Mouse (Mus musculus): Measurements from ENCODE around the gene Bcar3. TPM values are rescaled to one million over a fixed set of nuclear protein-coding genes. Genes with fewer than 3 reads are reported as not detected.

Bcar3 gene
- total and polyA plus RNA-seq, 3 experiments, result 47.4 to 61.2 (median 52.0) TPM

DNA sequence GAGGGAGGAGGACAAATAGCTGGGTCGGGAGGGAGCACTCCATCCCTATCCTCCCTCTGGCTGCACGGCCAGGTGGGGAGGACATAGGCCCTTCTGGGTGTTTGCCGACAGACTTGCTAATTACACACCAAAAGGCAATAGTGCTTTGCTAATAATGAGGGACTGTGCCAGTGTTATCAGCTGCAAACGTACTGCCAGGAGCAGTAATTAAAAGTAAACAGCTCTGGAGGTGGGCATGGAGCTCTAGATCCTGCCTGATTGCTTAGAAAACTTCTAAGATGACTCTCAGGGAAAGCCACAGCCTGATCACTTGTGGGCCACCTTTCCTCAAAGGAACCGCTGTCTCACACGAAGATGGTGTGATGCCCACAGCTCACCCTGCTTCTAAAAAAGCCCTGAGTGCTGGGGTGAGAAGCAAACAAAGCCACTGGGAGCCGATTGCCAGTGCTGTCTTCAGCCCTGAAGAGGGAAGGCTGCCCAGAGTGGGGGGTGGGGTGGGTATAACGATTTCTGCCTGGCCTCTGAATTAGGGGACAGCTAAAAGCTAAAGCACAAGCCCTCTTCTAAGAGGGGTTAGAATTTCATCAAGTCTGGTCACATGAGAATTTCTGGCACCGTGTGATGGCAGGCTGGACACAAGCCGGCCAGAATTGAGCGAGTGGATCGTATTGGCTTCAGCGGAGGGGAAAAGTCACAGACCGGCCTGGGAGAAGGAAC lies 189.3 kb downstream of the Bcar3 start:
- no peak overlapping the region for H3K27ac ChIP-seq (ENCODE audit: insufficient read depth, low read depth)
- no peak overlapping the region for H3K9ac ChIP-seq (ENCODE audit: insufficient read depth, low read depth)
- dilution Hi-C loops (cut with MboI; ENCODE audit: extremely low pct_ligation_motif_present, extremely low pct_unique_long_range_greater_than_20kb, low sequenced_read_pairs) (no loop called here), in situ Hi-C loops (cut with MboI; ENCODE audit: low pct_ligation_motif_present, low pct_unique_long_range_greater_than_20kb, low sequenced_read_pairs) (no loop called here)
- H3K36me3 ChIP-seq (replicated peaks in 1 of 2; ENCODE audit: control insufficient read depth in 1 of 2, insufficient read depth in 1 of 2, low read length in 1 of 2), result peaks cover 10 to 92% of the 10 kb centered on the region in 2 experiments
- no peaks in the 10 kb centered on the region for H3K9me3 ChIP-seq (replicated peaks; ENCODE audit: low read length)
- DNase-seq (ENCODE audit: extremely low read depth), result no peak
- no peak overlapping the region for H3K4me2 ChIP-seq (ENCODE audit: insufficient read depth, low read depth, poor library complexity, severe bottlenecking)
- peaks cover 7% of the 10 kb centered on the region for H3K79me2 ChIP-seq (replicated peaks; ENCODE audit: control insufficient read depth, extremely low read depth, insufficient read depth, poor library complexity, severe bottlenecking)
- H3K4me1 ChIP-seq (ENCODE audit: control insufficient read depth in 1 of 2, insufficient read depth in 2 of 2), result peaks cover 10 to 90% of the 10 kb centered on the region in 2 experiments
- no peaks in the 10 kb centered on the region for H3K27me3 ChIP-seq (replicated peaks)
- TF ChIP-seq POLR2A (IDR thresholded peaks at IDR 0.05; ENCODE audit: low read depth, low read length), result no peak
- TF ChIP-seq CHD1 (IDR thresholded peaks at IDR 0.05; ENCODE audit: low read depth, low read length), result no peak
- no peak for TF ChIP-seq NRF1 (IDR thresholded peaks at IDR 0.05; ENCODE audit: low read depth, low read length)
- no peak for TF ChIP-seq GABPA (IDR thresholded peaks at IDR 0.05; ENCODE audit: insufficient replicate concordance, low read depth, low read length)
- TF ChIP-seq ELF1 (IDR thresholded peaks at IDR 0.05; ENCODE audit: low read depth, low read length), result no peak
- no peak for TF ChIP-seq MXI1 (IDR thresholded peaks at IDR 0.05; ENCODE audit: low read depth, low read length)
- no peak for TF ChIP-seq PAX5 (IDR thresholded peaks at IDR 0.05; ENCODE audit: low read length)
- TF ChIP-seq TBP (conservative IDR thresholded peaks at IDR 0.05; ENCODE audit: low read depth, low read length), result no peak
- TF ChIP-seq UBTF (IDR thresholded peaks at IDR 0.05; ENCODE audit: low read depth, low read length), result no peak
- TF ChIP-seq MAFK (IDR thresholded peaks at IDR 0.05; ENCODE audit: insufficient replicate concordance, low read length), result no peak
- TF ChIP-seq USF1 (IDR thresholded peaks at IDR 0.05; ENCODE audit: low read depth, low read length), result no peak
- TF ChIP-seq E2F4 (IDR thresholded peaks at IDR 0.05; ENCODE audit: insufficient replicate concordance, low read depth, low read length), result no peak
- TF ChIP-seq EP300 (IDR thresholded peaks at IDR 0.05; ENCODE audit: low read length), result no peak
- no peak overlapping the region for H3K4me3 ChIP-seq (replicated peaks in 1 of 3; ENCODE audit: low read depth in 2 of 3, low read length in 2 of 3, poor library complexity in 1 of 3)

DNA sequence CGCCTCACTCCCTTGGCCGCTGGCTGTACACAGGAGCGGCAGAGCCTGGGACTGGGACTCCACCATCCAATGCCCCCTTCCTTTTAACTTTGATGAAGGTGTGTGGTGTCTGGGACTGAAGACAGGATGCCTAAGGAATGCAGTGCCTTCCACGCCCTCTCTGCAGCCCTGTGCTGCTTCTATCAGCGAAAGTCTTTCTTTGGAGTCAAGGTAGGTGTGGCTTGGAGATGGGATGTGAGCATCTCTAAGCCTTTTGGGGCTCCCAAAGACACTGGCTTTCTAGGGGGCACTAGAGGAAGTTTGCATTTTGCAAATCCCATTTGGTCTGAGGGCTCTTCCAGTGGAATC lies 189.8 kb downstream of the Bcar3 start:
- peaks cover 9 to 90% of the 10 kb centered on the region in 2 experiments for H3K36me3 ChIP-seq (replicated peaks in 1 of 2; ENCODE audit: control insufficient read depth in 1 of 2, insufficient read depth in 1 of 2, low read length in 1 of 2)
- H3K4me2 ChIP-seq (ENCODE audit: insufficient read depth, low read depth, poor library complexity, severe bottlenecking), result no peak overlapping the region
- TF ChIP-seq KAT2A (IDR thresholded peaks at IDR 0.05; ENCODE audit: insufficient replicate concordance, low read length) (no peak), ZMIZ1 (IDR thresholded peaks at IDR 0.05; ENCODE audit: low read depth, low read length) (no peak), TCF12 (IDR thresholded peaks at IDR 0.05; ENCODE audit: low read depth, low read length) (no peak)
- H3K27ac ChIP-seq (ENCODE audit: insufficient read depth, low read depth), result no peak overlapping the region
- dilution Hi-C loops (cut with MboI; ENCODE audit: extremely low pct_ligation_motif_present, extremely low pct_unique_long_range_greater_than_20kb, low sequenced_read_pairs) (no loop called here), in situ Hi-C loops (cut with MboI; ENCODE audit: low pct_ligation_motif_present, low pct_unique_long_range_greater_than_20kb, low sequenced_read_pairs) (no loop called here)
- no peak overlapping the region for H3K9ac ChIP-seq (ENCODE audit: insufficient read depth, low read depth)
- no peak overlapping the region for H3K4me3 ChIP-seq (replicated peaks in 1 of 3; ENCODE audit: low read depth in 2 of 3, low read length in 2 of 3, poor library complexity in 1 of 3)
- H3K79me2 ChIP-seq (replicated peaks; ENCODE audit: control insufficient read depth, extremely low read depth, insufficient read depth, poor library complexity, severe bottlenecking), result peaks cover 8% of the 10 kb centered on the region
- DNase-seq (ENCODE audit: extremely low read depth), result no peak
- no peaks in the 10 kb centered on the region for H3K27me3 ChIP-seq (replicated peaks)
- H3K4me1 ChIP-seq (ENCODE audit: control insufficient read depth in 1 of 2, insufficient read depth in 2 of 2), result peaks cover 10 to 87% of the 10 kb centered on the region in 2 experiments
- no peaks in the 10 kb centered on the region for H3K9me3 ChIP-seq (replicated peaks; ENCODE audit: low read length)
